Mouse (Mus musculus) neural tube, embryonic 15.5 days (tissue): Measurements from ENCODE around the gene Ehd3. TPM values are rescaled to one million over a fixed set of nuclear protein-coding genes. Genes with fewer than 3 reads are reported as not detected.

Experiments used
- ATAC-seq: fragments of 200-750 bp; cut with Nextera tagmentation; 2 replicates; pipeline ENCODE4 v1.8.0; 2017; ENCODE audit warnings: mild to moderate bottlenecking, moderate TSS enrichment, moderate library complexity; ENCODE audit not compliant: low FRiP score
- H3K27ac ChIP-seq: fragments of 300-500 bp; sonication (generic); replicated peaks from 2 replicates; pipeline ENCODE4 v1.5.1; 2015; ENCODE audit warnings: mild to moderate bottlenecking, inconsistent platforms
- H3K27me3 ChIP-seq: fragments of 300-500 bp; sonication (generic); replicated peaks from 2 replicates; pipeline ENCODE4 v1.6.1; 2015; ENCODE audit warnings: inconsistent platforms
- H3K36me3 ChIP-seq: fragments of 300-500 bp; sonication (generic); 2 replicates; pipeline ENCODE4 v1.6.1; 2015; ENCODE audit warnings: inconsistent platforms
- H3K4me1 ChIP-seq: fragments of 300-500 bp; sonication (generic); 2 replicates; pipeline ENCODE4 v1.6.1; 2015; ENCODE audit warnings: inconsistent platforms
- H3K4me2 ChIP-seq: fragments of 300-500 bp; sonication (generic); 2 replicates; pipeline ENCODE4 v1.6.1; 2015; ENCODE audit warnings: inconsistent platforms, mild to moderate bottlenecking, moderate library complexity
- H3K4me3 ChIP-seq: fragments of 300-500 bp; sonication (generic); replicated peaks from 2 replicates; pipeline ENCODE4 v1.5.1; 2015; ENCODE audit warnings: mild to moderate bottlenecking, inconsistent platforms
- H3K9ac ChIP-seq: fragments of 300-500 bp; sonication (generic); replicated peaks from 2 replicates; pipeline ENCODE4 v1.6.1; 2015; ENCODE audit warnings: mild to moderate bottlenecking, inconsistent platforms
- H3K9me3 ChIP-seq: fragments of 300-500 bp; sonication (generic); replicated peaks from 2 replicates; pipeline ENCODE4 v1.6.1; 2016; ENCODE audit warnings: inconsistent platforms
- WGBS: fragments of 180-500 bp; shearing (Covaris S2); methylation state at CpG from one replicate; pipeline ENCODE4 v1.1.7; 2015; ENCODE audit warnings: mixed read lengths; 5-methylcytosine and 5-hydroxymethylcytosine counted together
- polyA plus RNA-seq: library from polyadenylated mRNA; unstranded; fragments of >200 nt; fragmentation: Nextera tagmentation; extraction: Ambion mirVana; gene quantifications from 2 replicates; pipeline ENCODE4 v1.2.1, GENCODE M21; 2015

Ehd3 gene
- polyA plus RNA-seq: 24.4 and 24.5 TPM in 2 replicates

GRCm38 (mm10) chr17:73803521-73804184 is at the start of gene Ehd3:
Ehd3 (plus strand) TSS chr17:73804134.
- Histone ChIP-seq H3K4me2 (peak within 1 kb of the TSS; percentile 65), H3K9ac (peak within 1 kb of the TSS; percentile 75), H3K27me3 (no peaks in the 10 kb centered on the region), H3K27ac (peak within 1 kb of the TSS; percentile 91), H3K36me3 (no peaks in the 10 kb centered on the region), H3K4me3 (peak within 1 kb of the TSS; percentile 71), H3K9me3 (no peaks in the 10 kb centered on the region), H3K4me1 (peaks cover 29% of the 10 kb centered on the region)
- 89% methylated on average over 5 of the region's 5 CpGs for WGBS
- ATAC-seq: no peak

GRCm38 (mm10) chr17:73770964-73771363 is 33.0 kb upstream of the Ehd3 start:
- H3K27me3 ChIP-seq: no peaks in the 10 kb centered on the region
- H3K9me3 ChIP-seq: no peaks in the 10 kb centered on the region
- no peaks in the 10 kb centered on the region for H3K36me3 ChIP-seq
- H3K27ac ChIP-seq: peak overlapping the region; percentile 58; the same call in 1 of the 2 replicates
- ATAC-seq: peak; percentile 69
- H3K4me3 ChIP-seq: no peak overlapping the region
- 10% methylated on average over 8 of the region's 8 CpGs for WGBS
- H3K4me1 ChIP-seq: peaks cover 8% of the 10 kb centered on the region
- no peak overlapping the region for H3K9ac ChIP-seq
- H3K4me2 ChIP-seq: peak overlapping the region; percentile 9; the same call in 1 of the 2 replicates

GRCm38 (mm10) chr17:73786642-73787311 is 17.2 kb upstream of the Ehd3 start:
- no peak for ATAC-seq
- H3K9ac ChIP-seq: no peak overlapping the region

GRCm38 (mm10) chr17:73790284-73791020 is 13.5 kb upstream of the Ehd3 start:
- no peaks in the 10 kb centered on the region for H3K36me3 ChIP-seq
- no peaks in the 10 kb centered on the region for H3K27me3 ChIP-seq
- no peak overlapping the region for H3K4me2 ChIP-seq
- no peak overlapping the region for H3K27ac ChIP-seq
- H3K9me3 ChIP-seq: no peaks in the 10 kb centered on the region
- H3K4me1 ChIP-seq: 0 out of 2 replicates have a peak, but pooled peaks cover 5% of the 10 kb centered on the region
- ATAC-seq: no peak
- 26% methylated on average over 12 of the region's 12 CpGs for WGBS
- no peak overlapping the region for H3K4me3 ChIP-seq
- H3K9ac ChIP-seq: no peak overlapping the region

More at GRCm38 (mm10) chr17:73786642-73787311, 17.2 kb upstream of the Ehd3 start:
- Histone ChIP-seq H3K27me3 (no peaks in the 10 kb centered on the region), H3K27ac (no peak overlapping the region), H3K4me2 (no peak overlapping the region), H3K4me1 (0 out of 2 replicates have a peak, but pooled peaks cover 5% of the 10 kb centered on the region), H3K4me3 (no peak overlapping the region), H3K36me3 (no peaks in the 10 kb centered on the region), H3K9me3 (no peaks in the 10 kb centered on the region)
- WGBS: 84% methylated on average over 8 of the region's 8 CpGs

GRCm38 (mm10) chr17:73796789-73797188 is 7.1 kb upstream of the Ehd3 start:
- Histone ChIP-seq H3K9ac (no peak overlapping the region), H3K4me1 (no peaks in the 10 kb centered on the region), H3K4me3 (no peak overlapping the region), H3K27me3 (no peaks in the 10 kb centered on the region), H3K27ac (no peak overlapping the region), H3K9me3 (no peaks in the 10 kb centered on the region), H3K4me2 (no peak overlapping the region), H3K36me3 (no peaks in the 10 kb centered on the region)
- ATAC-seq: no peak
- WGBS: 64% methylated on average over 6 of the region's 6 CpGs

GRCm38 (mm10) chr17:73797706-73798105 is 6.2 kb upstream of the Ehd3 start:
- Histone ChIP-seq H3K36me3 (no peaks in the 10 kb centered on the region), H3K27ac (no peak overlapping the region)
- ATAC-seq: no peak

GRCm38 (mm10) chr17:73804592-73805271 is 798 bp downstream of the Ehd3 start:
- no peaks in the 10 kb centered on the region for H3K27me3 ChIP-seq
- ATAC-seq: peak; percentile 97
- H3K4me3 ChIP-seq: peak overlapping the region; percentile 71
- H3K4me2 ChIP-seq: peak overlapping the region; percentile 65
- peaks cover 36% of the 10 kb centered on the region for H3K4me1 ChIP-seq
- under 1% methylated on average over 45 of the region's 45 CpGs for WGBS
- H3K9ac ChIP-seq: peak overlapping the region; percentile 75
- H3K36me3 ChIP-seq: no peaks in the 10 kb centered on the region
- H3K27ac ChIP-seq: peak overlapping the region; percentile 91
- H3K9me3 ChIP-seq: no peaks in the 10 kb centered on the region

More at GRCm38 (mm10) chr17:73797706-73798105, 6.2 kb upstream of the Ehd3 start:
- WGBS: 84% methylated on average over 4 of the region's 4 CpGs
- Histone ChIP-seq H3K9ac (no peak overlapping the region), H3K4me3 (no peak overlapping the region), H3K4me1 (no peaks in the 10 kb centered on the region), H3K4me2 (no peak overlapping the region), H3K27me3 (no peaks in the 10 kb centered on the region), H3K9me3 (no peaks in the 10 kb centered on the region)

GRCm38 (mm10) chr17:73806331-73806730 is 2.4 kb downstream of the Ehd3 start:
- Histone ChIP-seq H3K9me3 (no peaks in the 10 kb centered on the region), H3K4me3 (peak overlapping the region; percentile 71), H3K27me3 (no peaks in the 10 kb centered on the region), H3K4me1 (peaks cover 39% of the 10 kb centered on the region), H3K27ac (no peak overlapping the region), H3K4me2 (peak overlapping the region; percentile 65), H3K9ac (no peak overlapping the region; the same call in 1 of the 2 replicates), H3K36me3 (no peaks in the 10 kb centered on the region)
- ATAC-seq: no peak
- WGBS: 88% methylated on average over 6 of the region's 6 CpGs

GRCm38 (mm10) chr17:73807211-73807610 is 3.3 kb downstream of the Ehd3 start:
- H3K9me3 ChIP-seq: no peaks in the 10 kb centered on the region
- H3K4me2 ChIP-seq: peak overlapping the region; percentile 27
- ATAC-seq: no peak
- H3K4me1 ChIP-seq: peaks cover 39% of the 10 kb centered on the region
- H3K27me3 ChIP-seq: no peaks in the 10 kb centered on the region
- H3K4me3 ChIP-seq: no peak overlapping the region
- 89% methylated on average over 5 of the region's 5 CpGs for WGBS
- no peaks in the 10 kb centered on the region for H3K36me3 ChIP-seq
- H3K9ac ChIP-seq: no peak overlapping the region
- H3K27ac ChIP-seq: no peak overlapping the region

- no peak for ATAC-seq
- H3K27me3 ChIP-seq: no peaks in the 10 kb centered on the region
- 51% methylated on average over 6 of the region's 6 CpGs for WGBS
- H3K9ac ChIP-seq: no peak overlapping the region
- no peak overlapping the region for H3K4me2 ChIP-seq
- no peaks in the 10 kb centered on the region for H3K36me3 ChIP-seq
- H3K9me3 ChIP-seq: no peaks in the 10 kb centered on the region
- H3K27ac ChIP-seq: 0 out of 2 replicates have a peak overlapping the region, but pooled peaks have one; percentile 45
- H3K4me3 ChIP-seq: no peak overlapping the region
- H3K4me1 ChIP-seq: peaks cover 39% of the 10 kb centered on the region
These were observed 4.5 kb downstream of the Ehd3 start for GRCm38 (mm10) chr17:73808431-73808830.

GRCm38 (mm10) chr17:73810801-73811200 is 6.9 kb downstream of the Ehd3 start:
- Histone ChIP-seq H3K4me2 (no peak overlapping the region), H3K27ac (no peak overlapping the region), H3K9me3 (no peaks in the 10 kb centered on the region), H3K36me3 (no peaks in the 10 kb centered on the region), H3K4me3 (no peak overlapping the region), H3K27me3 (no peaks in the 10 kb centered on the region), H3K4me1 (peaks cover 31% of the 10 kb centered on the region), H3K9ac (no peak overlapping the region)
- 88% methylated on average over 1 of the region's 1 CpGs for WGBS
- ATAC-seq: no peak
